Mouse (Mus musculus): ENCODE results near the gene Mkln1.

The Mkln1 gene

GRCm38 (mm10) chr6:31398431-31399205 lies at the start of gene Mkln1:
Gene Mkln1 (plus strand): TSS chr6:31398735.
- peak; percentile 95 for DNase-seq

- no peak for DNase-seq
Measured at GRCm38 (mm10) chr6:31356444-31357191, 41.9 kb upstream of the Mkln1 start.

GRCm38 (mm10) chr6:31357286-31357685 lies 41.2 kb upstream of the Mkln1 start:
- peak; percentile 15 for DNase-seq

GRCm38 (mm10) chr6:31362617-31363016 lies 35.9 kb upstream of the Mkln1 start:
- no peak for DNase-seq

GRCm38 (mm10) chr6:31364399-31364798 lies 34.1 kb upstream of the Mkln1 start:
- no peak for DNase-seq

- DNase-seq, result no peak
Measured at GRCm38 (mm10) chr6:31367947-31368346, 30.6 kb upstream of the Mkln1 start.

- DNase-seq, result no peak
Measured at GRCm38 (mm10) chr6:31368559-31368958, 30.0 kb upstream of the Mkln1 start.

GRCm38 (mm10) chr6:31369875-31370274 lies 28.7 kb upstream of the Mkln1 start:
- peak; percentile 43 for DNase-seq

- DNase-seq, result peak; percentile 63
Measured at GRCm38 (mm10) chr6:31370550-31371061, 27.9 kb upstream of the Mkln1 start.

GRCm38 (mm10) chr6:31371140-31371539 lies 27.4 kb upstream of the Mkln1 start:
- DNase-seq, result peak; percentile 47

GRCm38 (mm10) chr6:31372620-31373019 lies 25.9 kb upstream of the Mkln1 start:
- peak; percentile 18 for DNase-seq

GRCm38 (mm10) chr6:31373084-31373673 lies 25.4 kb upstream of the Mkln1 start:
- DNase-seq, result no peak

- DNase-seq, result no peak
Measured at GRCm38 (mm10) chr6:31382989-31383388, 15.5 kb upstream of the Mkln1 start.

- no peak for DNase-seq
Measured at GRCm38 (mm10) chr6:31384794-31385193, 13.7 kb upstream of the Mkln1 start.

- no peak for DNase-seq
Measured at GRCm38 (mm10) chr6:31385281-31386145, 13.0 kb upstream of the Mkln1 start.

- DNase-seq, result no peak
Measured at GRCm38 (mm10) chr6:31389716-31390115, 8.8 kb upstream of the Mkln1 start.

- DNase-seq, result peak; percentile 47
Measured at GRCm38 (mm10) chr6:31390243-31390981, 8.1 kb upstream of the Mkln1 start.

GRCm38 (mm10) chr6:31392871-31393270 lies 5.7 kb upstream of the Mkln1 start:
- no peak for DNase-seq

GRCm38 (mm10) chr6:31396118-31396517 lies 2.4 kb upstream of the Mkln1 start:
- no peak for DNase-seq

GRCm38 (mm10) chr6:31397308-31397707 lies 1.2 kb upstream of the Mkln1 start:
- DNase-seq, result no peak

- no peak for DNase-seq
Measured at GRCm38 (mm10) chr6:31397775-31398430, 632 bp upstream of the Mkln1 start.

Data from kidney, postnatal 10 days (tissue).